Mouse (Mus musculus): Measurements from ENCODE around the gene St3gal6.
A peak's percentile ranks its signal among the peaks of the same experiment; 100 is the strongest.

The St3gal6 gene

GRCm38 (mm10) chr16:58523972-58524850 lies at the start of gene St3gal6:
TSS of gene St3gal6 (minus strand) at chr16:58524243.
- DNase-seq = no peak

DNA sequence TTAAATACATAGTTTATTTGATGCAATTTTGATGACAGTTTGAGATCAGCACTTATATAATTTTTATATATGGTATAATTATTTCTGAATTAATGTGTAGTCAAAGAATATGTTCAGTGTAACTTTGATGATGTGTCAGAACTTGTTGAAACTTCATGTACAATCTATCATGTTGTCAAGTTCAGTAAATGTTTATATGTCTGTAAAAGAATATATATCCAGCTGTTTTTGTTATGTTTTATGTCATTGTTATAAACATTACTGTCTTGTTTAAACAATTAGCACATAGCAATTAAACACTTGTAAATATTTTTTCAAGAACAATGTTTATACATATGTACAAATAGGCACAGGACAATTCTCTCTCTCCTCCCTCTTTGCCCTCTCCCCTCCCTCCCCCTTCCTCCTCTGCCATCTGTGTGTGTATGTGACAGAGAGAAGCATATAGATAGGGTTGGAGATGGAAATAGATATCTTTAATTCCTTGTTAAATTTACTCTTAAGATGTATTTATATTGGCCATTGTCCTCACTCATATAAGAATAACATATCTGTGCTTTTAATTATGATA lies 46.7 kb upstream of the St3gal6 start:
- DNase-seq = no peak

GRCm38 (mm10) chr16:58561196-58561595 lies 37.2 kb upstream of the St3gal6 start:
- no peak for DNase-seq

GRCm38 (mm10) chr16:58556067-58556830 lies 32.2 kb upstream of the St3gal6 start:
- DNase-seq = no peak

GRCm38 (mm10) chr16:58554673-58555072 lies 30.6 kb upstream of the St3gal6 start:
- DNase-seq = peak; percentile 65

GRCm38 (mm10) chr16:58548042-58548441 lies 24.0 kb upstream of the St3gal6 start:
- DNase-seq = no peak

GRCm38 (mm10) chr16:58546128-58546527 lies 22.1 kb upstream of the St3gal6 start:
- DNase-seq = no peak

DNA sequence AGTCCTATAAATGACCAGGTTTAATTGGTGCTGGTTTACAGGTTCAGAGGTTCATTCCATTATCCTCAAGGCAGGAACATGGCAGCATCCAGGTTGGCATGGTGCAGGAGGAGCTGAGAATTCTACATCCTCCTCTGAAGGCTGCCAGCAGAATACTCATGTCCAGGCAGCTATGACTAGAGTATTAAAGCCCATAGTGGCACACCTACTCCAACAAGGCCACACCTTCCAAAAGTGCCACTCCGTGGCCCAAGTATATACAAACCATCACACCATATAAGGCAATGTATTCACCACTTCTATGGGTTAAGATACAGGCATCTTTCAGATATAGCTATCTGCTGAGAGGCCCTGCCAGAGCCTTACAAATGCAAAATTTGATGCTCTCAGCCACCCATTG lies 15.4 kb upstream of the St3gal6 start:
- no peak for DNase-seq

DNA sequence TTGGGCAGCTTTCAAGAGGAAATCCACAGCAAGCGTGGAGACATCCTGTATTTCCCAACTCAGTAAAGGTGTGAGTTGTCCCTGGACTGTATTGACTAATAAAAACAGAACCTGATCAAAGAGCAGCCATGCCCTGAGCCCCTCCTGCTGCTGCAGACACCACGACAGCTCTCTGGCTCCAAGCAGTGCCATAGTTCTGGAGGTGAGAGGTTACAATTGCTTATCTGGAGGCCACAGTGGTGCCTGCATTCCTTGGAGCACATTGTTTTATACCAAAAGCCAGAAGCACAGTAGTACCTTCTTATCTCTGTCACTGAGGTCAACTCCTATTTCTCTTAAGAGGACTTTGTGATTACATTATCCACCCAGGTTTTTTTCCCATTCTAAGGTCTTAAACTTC lies 15.0 kb upstream of the St3gal6 start:
- DNase-seq = no peak

DNA sequence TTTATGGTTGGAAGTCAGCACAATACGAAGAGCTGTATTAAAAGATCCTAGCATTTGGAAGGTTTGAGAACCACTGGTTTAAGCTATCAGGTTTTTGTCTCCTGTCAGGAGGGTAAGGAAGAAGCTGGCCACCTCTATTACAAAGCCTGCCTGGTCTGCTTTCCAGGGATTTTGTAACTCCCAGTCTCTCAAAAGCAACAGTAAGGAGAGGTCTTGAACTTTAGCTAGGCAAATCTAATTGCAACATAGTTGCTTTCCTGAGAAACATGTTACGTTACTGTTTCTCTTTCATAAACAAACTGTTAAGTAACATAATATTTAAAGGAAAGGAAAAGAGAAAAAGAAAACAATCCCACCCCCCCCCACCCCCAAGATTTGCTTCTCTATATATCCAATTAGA lies 12.0 kb upstream of the St3gal6 start:
- no peak for DNase-seq

DNA sequence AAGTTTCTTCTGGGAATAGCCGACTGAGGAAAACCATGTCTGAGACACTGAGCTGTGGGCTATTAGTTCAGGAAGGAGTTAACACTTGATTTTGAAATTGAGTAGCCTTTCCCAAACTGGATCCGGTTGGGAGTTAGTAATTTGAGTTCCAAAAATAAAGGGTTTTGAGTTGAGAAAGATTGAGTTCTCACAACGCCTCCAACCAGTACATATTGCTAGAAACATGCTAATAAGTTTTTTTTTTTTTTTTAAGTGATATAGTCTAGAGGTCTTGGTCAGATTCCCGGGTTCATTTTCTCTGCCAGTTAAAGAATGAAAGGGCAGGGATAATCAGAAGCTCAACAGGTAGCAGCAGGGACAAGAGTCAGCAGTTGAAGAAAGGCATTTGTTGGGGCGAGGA lies 11.2 kb upstream of the St3gal6 start:
- DNase-seq = no peak

- DNase-seq = no peak
Observed at GRCm38 (mm10) chr16:58534245-58535142, 10.5 kb upstream of the St3gal6 start.

DNA sequence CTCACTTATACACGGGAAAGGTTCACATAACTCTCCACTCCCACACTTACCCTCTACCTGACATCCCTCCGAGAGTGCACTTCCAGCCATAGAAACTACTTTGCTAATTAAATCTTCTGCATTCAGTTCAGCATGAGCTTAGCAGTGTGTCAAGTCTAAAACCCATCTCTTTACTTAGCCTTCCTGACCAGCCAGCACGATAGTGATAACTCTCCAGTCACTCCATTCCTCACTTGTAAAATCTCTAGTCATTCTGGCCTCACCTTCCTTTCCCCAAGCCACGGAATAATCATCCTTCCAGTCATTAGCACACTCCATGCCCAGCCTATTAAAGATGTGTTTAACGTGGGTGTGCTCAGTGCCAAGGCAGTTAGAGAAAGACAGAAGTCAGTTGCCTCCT lies 9.7 kb upstream of the St3gal6 start:
- DNase-seq = no peak

- DNase-seq = no peak
Observed at GRCm38 (mm10) chr16:58533254-58533653, 9.2 kb upstream of the St3gal6 start.

- no peak for DNase-seq
Observed at GRCm38 (mm10) chr16:58532511-58532910, 8.5 kb upstream of the St3gal6 start.

DNA sequence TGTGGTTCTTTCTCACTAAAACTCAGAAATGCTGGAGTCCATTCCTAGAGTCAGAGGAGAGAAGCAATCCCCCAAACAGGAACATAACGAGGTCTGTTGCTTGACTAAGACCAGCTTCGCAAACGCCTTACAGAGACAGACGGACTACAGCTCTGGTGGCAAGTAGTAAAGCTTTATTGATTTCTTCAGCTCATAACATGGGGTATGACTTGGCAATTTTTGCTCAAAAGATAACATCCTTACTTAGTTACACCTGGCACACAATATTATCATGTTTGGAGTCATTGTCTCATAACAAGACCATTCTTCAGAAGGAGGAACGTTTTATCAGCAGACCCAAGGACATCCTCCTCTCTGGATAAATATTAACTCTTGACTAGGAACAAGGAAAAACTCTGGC lies 3.8 kb upstream of the St3gal6 start:
- DNase-seq = no peak

- no peak for DNase-seq
Observed at GRCm38 (mm10) chr16:58526729-58527128, 2.7 kb upstream of the St3gal6 start.

- no peak for DNase-seq
Observed at GRCm38 (mm10) chr16:58525832-58526231, 1.8 kb upstream of the St3gal6 start.

DNA sequence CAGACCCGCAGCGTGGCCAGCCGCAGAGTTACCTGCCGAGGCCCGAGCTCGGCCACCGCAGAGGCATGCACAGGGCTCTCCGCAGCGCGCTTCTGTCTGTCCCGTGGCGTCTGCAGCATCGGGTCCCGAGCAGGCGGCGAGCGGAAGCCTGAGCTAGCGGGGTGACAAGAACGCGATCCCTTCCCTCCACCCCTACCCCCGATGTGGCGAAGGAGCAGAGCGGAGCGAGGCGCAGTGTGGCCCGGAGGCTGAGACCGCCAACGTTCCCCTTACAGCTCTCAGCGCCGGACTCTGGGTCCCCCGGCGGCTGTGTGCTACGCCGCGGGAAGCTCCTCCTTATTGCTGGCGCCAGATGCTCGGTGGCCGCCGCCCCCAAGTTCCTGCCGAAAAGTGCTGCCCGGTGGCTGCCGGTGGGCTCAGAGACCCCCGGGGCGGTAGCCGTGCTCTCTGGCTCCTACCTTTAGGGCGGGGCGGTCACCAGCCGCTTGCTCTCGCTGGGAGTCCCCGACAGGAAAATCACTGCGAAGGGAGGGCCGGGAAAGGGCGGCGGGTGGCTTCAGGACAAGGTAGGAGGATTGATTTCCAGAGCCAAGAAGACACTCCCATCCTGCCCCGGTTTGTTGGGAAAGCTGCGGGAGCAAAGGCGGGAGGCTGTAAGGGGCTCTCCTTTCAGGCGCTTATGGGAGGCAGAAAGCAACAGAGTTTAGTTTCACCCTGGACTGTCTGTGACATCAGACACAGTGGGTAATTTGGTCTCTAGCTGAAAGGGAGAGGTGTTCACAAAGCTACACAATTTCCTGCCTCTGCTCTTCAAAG lies 791 bp downstream of the St3gal6 start:
- DNase-seq = peak; percentile 86

GRCm38 (mm10) chr16:58522677-58523043 lies 1.4 kb downstream of the St3gal6 start:
- DNase-seq = no peak

- no peak for DNase-seq
Observed at GRCm38 (mm10) chr16:58521900-58522299, 2.1 kb downstream of the St3gal6 start.

- no peak for DNase-seq
Observed at GRCm38 (mm10) chr16:58521182-58521581, 2.9 kb downstream of the St3gal6 start.
